Comparison of ENCODE assay signal across 8 mouse cellular contexts in the genomic region with DNA sequence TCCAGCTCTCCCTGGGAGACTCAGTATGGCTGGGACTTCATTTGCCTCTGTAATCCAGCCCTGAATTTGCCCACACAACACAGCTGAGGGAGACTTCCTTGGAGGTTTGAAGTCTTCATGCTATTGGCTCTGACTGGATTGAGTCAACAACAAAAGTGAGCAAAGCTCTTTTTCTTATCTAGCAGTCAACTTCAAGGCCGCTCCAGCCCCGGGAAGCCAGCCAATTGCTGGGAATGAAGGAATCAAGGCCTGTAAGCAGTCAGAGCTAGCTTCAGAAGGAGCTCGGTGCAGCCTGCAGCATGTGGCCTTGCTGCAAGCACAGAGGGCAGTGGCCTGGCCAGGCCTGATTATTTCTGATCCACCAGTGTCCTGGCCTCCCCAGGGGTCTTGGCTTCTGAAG. TPM values are rescaled to one million over a fixed set of nuclear protein-coding genes. Genes with fewer than 3 reads are reported as not detected.
DNase-seq lines count a peak whose midpoint lies in the region; ATAC-seq and TF ChIP-seq lines count a peak whose summit lies in the region.

No protein-coding gene starts in this region.

- no peaks in the 10 kb centered on the region for H3K36me3 ChIP-seq in MEL (ENCODE audit: control insufficient read depth in 1 of 2, insufficient read depth in 2 of 2, low read length in 2 of 2)
- no peaks in the 10 kb centered on the region for H3K36me3 ChIP-seq in hindbrain, embryonic 15.5 days

- no peaks in the 10 kb centered on the region for H3K79me2 ChIP-seq in MEL (ENCODE audit: control insufficient read depth, insufficient read depth, low read length, poor library complexity)

- H3K9me3 ChIP-seq in MEL (replicated peaks; ENCODE audit: insufficient read depth, low read length), result no peaks in the 10 kb centered on the region
- no peaks in the 10 kb centered on the region for H3K9me3 ChIP-seq in hindbrain, embryonic 15.5 days

- ATAC-seq in hindbrain, embryonic 15.5 days (ENCODE audit: low FRiP score, low read depth), result no peak

- H3K4me2 ChIP-seq in hindbrain, embryonic 15.5 days, result no peak overlapping the region

- H3K4me1 ChIP-seq in MEL (ENCODE audit: control insufficient read depth in 1 of 2, insufficient read depth in 2 of 2, low read length in 2 of 2), result no peaks in the 10 kb centered on the region
- H3K4me1 ChIP-seq in hindbrain, embryonic 15.5 days (replicated peaks), result 0 out of 2 replicates have a peak, but pooled peaks cover 6% of the 10 kb centered on the region

- no peak overlapping the region for H3K9ac ChIP-seq in MEL (ENCODE audit: control insufficient read depth, low read depth, low read length, poor library complexity, severe bottlenecking)
- no peak overlapping the region for H3K9ac ChIP-seq in hindbrain, embryonic 15.5 days

- TF ChIP-seq EP300 in MEL (IDR thresholded peaks at IDR 0.05; ENCODE audit: low read depth in 1 of 2, low read length in 2 of 2), result no peak

- WGBS in hindbrain, embryonic 15.5 days, result 40% methylated on average over 3 of the region's 3 CpGs

- peak; percentile 33 for DNase-seq in MEL (ENCODE audit: low read depth, low spot score)
- DNase-seq in adrenal gland, postnatal 10 days, result peak; percentile 97
- DNase-seq in gastrocnemius, adult 18-20 months (ENCODE audit: low spot score), result peak; percentile 63
- peak; percentile 19 to 39 for DNase-seq in left cerebral cortex, postnatal 36 days (ENCODE audit: low spot score in 2 of 2)
- peak; percentile 87 for DNase-seq in ovary, postnatal 10 days (ENCODE audit: low spot score)
- DNase-seq in yolk sac, embryonic 10.5 days (ENCODE audit: low spot score), result peak; percentile 72
- no peak for DNase-seq in T-cell, adult 2 months (ENCODE audit: low spot score)

- intact Hi-C loops in left cerebral cortex, postnatal 36 days (cut with DNase I), result no loop called here

- no peak for TF ChIP-seq RAD21 in MEL (IDR thresholded peaks at IDR 0.05; ENCODE audit: low read depth, low read length)

- TF ChIP-seq POLR2A in MEL (IDR thresholded peaks at IDR 0.05; ENCODE audit: control insufficient read depth in 1 of 2, insufficient read depth in 1 of 2, low read depth in 1 of 2, low read length in 2 of 2, poor library complexity in 1 of 2), result no peak

- H3K27me3 ChIP-seq in MEL (ENCODE audit: control insufficient read depth in 1 of 2, insufficient read depth in 2 of 2, low read length in 2 of 2), result peaks cover 5 to 20% of the 10 kb centered on the region in 2 experiments
- H3K27me3 ChIP-seq in hindbrain, embryonic 15.5 days, result no peaks in the 10 kb centered on the region

- TF ChIP-seq CTCF in MEL (IDR thresholded peaks at IDR 0.05 in 2 of 3, conservative IDR thresholded peaks at IDR 0.05 in 1 of 3; ENCODE audit: control insufficient read depth in 1 of 3, insufficient read depth in 1 of 3, low read depth in 2 of 3, low read length in 3 of 3, poor library complexity in 1 of 3, severe bottlenecking in 1 of 3), result no peak

- H3K4me3 ChIP-seq in MEL (ENCODE audit: control insufficient read depth in 1 of 2, insufficient read depth in 1 of 2, low read depth in 2 of 2, low read length in 2 of 2), result no peak overlapping the region
- no peak overlapping the region for H3K4me3 ChIP-seq in hindbrain, embryonic 15.5 days

- no peak overlapping the region for H3K27ac ChIP-seq in MEL (ENCODE audit: control insufficient read depth, low read depth, low read length)
- H3K27ac ChIP-seq in hindbrain, embryonic 15.5 days (replicated peaks), result peak overlapping the region; percentile 22; the same call in 1 of the 2 replicates

TF ChIP-seq in MEL, 35 proteins besides CTCF, POLR2A, EP300 and RAD21:
- TF ChIP-seq NRF1 (IDR thresholded peaks at IDR 0.05; ENCODE audit: insufficient read depth, low read depth, low read length, poor library complexity, severe bottlenecking), result no peak
- TF ChIP-seq ZC3H11A (IDR thresholded peaks at IDR 0.05; ENCODE audit: low read depth, low read length), result no peak
- TF ChIP-seq MEF2A (IDR thresholded peaks at IDR 0.05; ENCODE audit: extremely low read depth, insufficient replicate concordance, low read depth, low read length, poor library complexity, severe bottlenecking), result no peak
- TF ChIP-seq BHLHE40 (IDR thresholded peaks at IDR 0.05; ENCODE audit: borderline replicate concordance, low read depth, low read length), result no peak
- TF ChIP-seq POLR2AphosphoS2 (IDR thresholded peaks at IDR 0.05; ENCODE audit: low read length), result no peak
- no peak for TF ChIP-seq USF1 (IDR thresholded peaks at IDR 0.05; ENCODE audit: low read depth, low read length)
- no peak for TF ChIP-seq GABPA (IDR thresholded peaks at IDR 0.05; ENCODE audit: low read depth, low read length)
- TF ChIP-seq HCFC1 (IDR thresholded peaks at IDR 0.05; ENCODE audit: low read depth, low read length), result no peak
- TF ChIP-seq GATA1 (IDR thresholded peaks at IDR 0.05; ENCODE audit: low read depth, low read length), result no peak
- TF ChIP-seq TAL1 (IDR thresholded peaks at IDR 0.05; ENCODE audit: low read length), result no peak
- TF ChIP-seq CHD1 (IDR thresholded peaks at IDR 0.05; ENCODE audit: low read depth, low read length), result no peak
- no peak for TF ChIP-seq MAFK (IDR thresholded peaks at IDR 0.05; ENCODE audit: borderline replicate concordance, low read depth, low read length)
- TF ChIP-seq NELFE (IDR thresholded peaks at IDR 0.05; ENCODE audit: low read depth, low read length), result no peak

RNA-seq across cellular contexts. Expression of a gene that starts 16.1 kb away (rescaled TPM):
- total RNA-seq in MEL (2012; rRNA removed), result not detected in 2 replicates
- polyA plus RNA-seq in MEL (2012; ENCODE audit: insufficient read depth in 1 of 2, insufficient read length in 2 of 2, low read depth in 1 of 2, low replicate concordance in 2 of 2, missing spikeins in 1 of 2), result not detected
- total RNA-seq in adrenal gland, postnatal 10 days (2021), result 10 to 100 TPM; 13.6 to 20.3 TPM
- total RNA-seq in gastrocnemius, adult 18-20 months (2021), result 1 to 10 TPM in 1 of 2 experiments, under 1 TPM in 1; 0.45 to 2.7 TPM
- 3.2 and 3.4 TPM in 2 replicates for polyA plus RNA-seq in hindbrain, embryonic 15.5 days (2015; fragmentation: Nextera tagmentation; extraction: Ambion mirVana)
- 10 to 100 TPM; 14.7 to 25.3 TPM for total RNA-seq in left cerebral cortex, postnatal 36 days (2021)
